Mouse (Mus musculus): Measurements from ENCODE around the gene Sfi1.
"Not testable (repeated sequence)": the region's sequence is repeated elsewhere in the genome, so short reads cannot be mapped to it uniquely, and the experiment has no call there.

- TF ChIP-seq POLR2A (IDR thresholded peaks at IDR 0.05; ENCODE audit: borderline replicate concordance, extremely low read depth, low read depth, low read length); CTCF (IDR thresholded peaks at IDR 0.05; ENCODE audit: insufficient read depth, low read length): not testable (repeated sequence)
Measured at GRCm38 (mm10) chr11:3145359-3146165, 47.7 kb downstream of the Sfi1 start.

Measured in lung, adult 2 months (tissue).